Mouse (Mus musculus): ENCODE measurements around the gene Ncoa7. TPM values are rescaled to one million over a fixed set of nuclear protein-coding genes. Genes with fewer than 3 reads are reported as not detected.

The Ncoa7 gene
- total and polyA plus RNA-seq, 2 experiments from 2014 or later, result 1.3 to 6.5 TPM

- Histone ChIP-seq H3K4me1 (ENCODE audit: control insufficient read depth, insufficient read depth) (no peaks in the 10 kb centered on the region), H3K9ac (replicated peaks; ENCODE audit: low read depth, low read length) (no peak overlapping the region), H3K9me3 (replicated peaks; ENCODE audit: control insufficient read depth, low read length) (no peaks in the 10 kb centered on the region), H3K36me3 (replicated peaks; ENCODE audit: control insufficient read depth, insufficient read depth, low read length) (0 out of 2 replicates have a peak, but pooled peaks cover 6% of the 10 kb centered on the region), H3K4me3 (ENCODE audit: low read depth, low read length) (no peak overlapping the region), H3K27ac (ENCODE audit: low read depth) (no peak overlapping the region), H3K27me3 (ENCODE audit: control insufficient read depth, insufficient read depth, low read length) (no peaks in the 10 kb centered on the region), H3K4me2 (ENCODE audit: low read depth, low read length) (no peak overlapping the region)
- no peak for ATAC-seq (ENCODE audit: insufficient read depth, low read depth)
- WGBS, result 81% methylated on average over 5 of the region's 5 CpGs
- no peak for TF ChIP-seq CTCF (IDR thresholded peaks at IDR 0.05; ENCODE audit: low read depth)
- no peak for TF ChIP-seq EP300 (IDR thresholded peaks at IDR 0.05; ENCODE audit: low read depth)
- DNase-seq (ENCODE audit: low spot score), result no peak
These were observed 6.5 kb downstream of the Ncoa7 start for GRCm38 (mm10) chr10:30796469-30797261.

- H3K27me3 ChIP-seq (ENCODE audit: control insufficient read depth, insufficient read depth, low read length), result no peaks in the 10 kb centered on the region
- TF ChIP-seq EP300 (IDR thresholded peaks at IDR 0.05; ENCODE audit: low read depth) (no peak), CTCF (IDR thresholded peaks at IDR 0.05; ENCODE audit: low read depth) (no peak)
- H3K4me3 ChIP-seq (ENCODE audit: low read depth, low read length), result no peak overlapping the region
- 81% methylated on average over 3 of the region's 3 CpGs for WGBS
- H3K27ac ChIP-seq (ENCODE audit: low read depth), result no peak overlapping the region
- H3K9ac ChIP-seq (replicated peaks; ENCODE audit: low read depth, low read length), result no peak overlapping the region
- DNase-seq (ENCODE audit: low spot score) (no peak), ATAC-seq (ENCODE audit: insufficient read depth, low read depth) (no peak)
- 0 out of 2 replicates have a peak, but pooled peaks cover 6% of the 10 kb centered on the region for H3K4me1 ChIP-seq (ENCODE audit: control insufficient read depth, insufficient read depth)
- H3K36me3 ChIP-seq (replicated peaks; ENCODE audit: control insufficient read depth, insufficient read depth, low read length), result 0 out of 2 replicates have a peak, but pooled peaks cover 6% of the 10 kb centered on the region
- no peaks in the 10 kb centered on the region for H3K9me3 ChIP-seq (replicated peaks; ENCODE audit: control insufficient read depth, low read length)
- no peak overlapping the region for H3K4me2 ChIP-seq (ENCODE audit: low read depth, low read length)
These were observed 12.1 kb downstream of the Ncoa7 start for GRCm38 (mm10) chr10:30791016-30791415.

- Histone ChIP-seq H3K9ac (replicated peaks; ENCODE audit: low read depth, low read length) (no peak overlapping the region), H3K4me1 (ENCODE audit: control insufficient read depth, insufficient read depth) (0 out of 2 replicates have a peak, but pooled peaks cover 6% of the 10 kb centered on the region), H3K27ac (ENCODE audit: low read depth) (no peak overlapping the region), H3K9me3 (replicated peaks; ENCODE audit: control insufficient read depth, low read length) (no peaks in the 10 kb centered on the region), H3K27me3 (ENCODE audit: control insufficient read depth, insufficient read depth, low read length) (no peaks in the 10 kb centered on the region), H3K4me2 (ENCODE audit: low read depth, low read length) (no peak overlapping the region), H3K4me3 (ENCODE audit: low read depth, low read length) (no peak overlapping the region), H3K36me3 (replicated peaks; ENCODE audit: control insufficient read depth, insufficient read depth, low read length) (0 out of 2 replicates have a peak, but pooled peaks cover 5% of the 10 kb centered on the region)
- TF ChIP-seq EP300 (IDR thresholded peaks at IDR 0.05; ENCODE audit: low read depth) (no peak), CTCF (IDR thresholded peaks at IDR 0.05; ENCODE audit: low read depth) (no peak)
- ATAC-seq (ENCODE audit: insufficient read depth, low read depth) (no peak), DNase-seq (ENCODE audit: low spot score) (no peak)
- 93% methylated on average over 5 of the region's 5 CpGs for whole genome bisulfite sequencing
These were observed 13.6 kb downstream of the Ncoa7 start for GRCm38 (mm10) chr10:30789521-30789920.

- H3K27ac ChIP-seq (ENCODE audit: low read depth), result no peak overlapping the region
- H3K9ac ChIP-seq (replicated peaks; ENCODE audit: low read depth, low read length), result no peak overlapping the region
- no peak overlapping the region for H3K4me2 ChIP-seq (ENCODE audit: low read depth, low read length)
- H3K4me3 ChIP-seq (ENCODE audit: low read depth, low read length), result no peak overlapping the region
- TF ChIP-seq EP300 (IDR thresholded peaks at IDR 0.05; ENCODE audit: low read depth) (no peak), CTCF (IDR thresholded peaks at IDR 0.05; ENCODE audit: low read depth) (no peak)
- DNase-seq (ENCODE audit: low spot score), result no peak
- H3K27me3 ChIP-seq (ENCODE audit: control insufficient read depth, insufficient read depth, low read length), result no peaks in the 10 kb centered on the region
- 76% methylated on average over 1 of the region's 1 CpGs for WGBS
- H3K9me3 ChIP-seq (replicated peaks; ENCODE audit: control insufficient read depth, low read length), result no peaks in the 10 kb centered on the region
- H3K36me3 ChIP-seq (replicated peaks; ENCODE audit: control insufficient read depth, insufficient read depth, low read length), result no peaks in the 10 kb centered on the region
- 0 out of 2 replicates have a peak, but pooled peaks cover 6% of the 10 kb centered on the region for H3K4me1 ChIP-seq (ENCODE audit: control insufficient read depth, insufficient read depth)
- ATAC-seq (ENCODE audit: insufficient read depth, low read depth), result no peak
These were observed 14.8 kb downstream of the Ncoa7 start for GRCm38 (mm10) chr10:30788340-30788721.

GRCm38 (mm10) chr10:30787684-30788339 lies 15.3 kb downstream of the Ncoa7 start:
- 0 out of 2 replicates have a peak, but pooled peaks cover 6% of the 10 kb centered on the region for H3K4me1 ChIP-seq (ENCODE audit: control insufficient read depth, insufficient read depth)
- H3K27ac ChIP-seq (ENCODE audit: low read depth), result no peak overlapping the region
- no peak overlapping the region for H3K4me3 ChIP-seq (ENCODE audit: low read depth, low read length)
- no peaks in the 10 kb centered on the region for H3K9me3 ChIP-seq (replicated peaks; ENCODE audit: control insufficient read depth, low read length)
- no peak overlapping the region for H3K4me2 ChIP-seq (ENCODE audit: low read depth, low read length)
- 27% methylated on average over 3 of the region's 3 CpGs for WGBS
- ATAC-seq (ENCODE audit: insufficient read depth, low read depth), result no peak
- no peak for TF ChIP-seq EP300 (IDR thresholded peaks at IDR 0.05; ENCODE audit: low read depth)
- H3K36me3 ChIP-seq (replicated peaks; ENCODE audit: control insufficient read depth, insufficient read depth, low read length), result no peaks in the 10 kb centered on the region
- H3K27me3 ChIP-seq (ENCODE audit: control insufficient read depth, insufficient read depth, low read length), result no peaks in the 10 kb centered on the region
- DNase-seq (ENCODE audit: low spot score), result no peak
- no peak overlapping the region for H3K9ac ChIP-seq (replicated peaks; ENCODE audit: low read depth, low read length)

Data from heart, postnatal 0 days (tissue).